Mouse (Mus musculus) erythroblast, embryonic 14.5 days (primary cell): Measurements from ENCODE around the gene Lamtor2. TPM values are rescaled to one million over a fixed set of nuclear protein-coding genes. Genes with fewer than 3 reads are reported as not detected.

Experiments used
- H3K27me3 ChIP-seq: 2 replicates; pipeline ENCODE4 v1.6.1; 2012; ENCODE audit warnings: inconsistent platforms; ENCODE audit not compliant: control insufficient read depth
- H3K36me3 ChIP-seq: 2 replicates; pipeline ENCODE4 v1.6.1; 2012; ENCODE audit warnings: mild to moderate bottlenecking, inconsistent platforms; ENCODE audit not compliant: control insufficient read depth
- H3K4me1 ChIP-seq: 2 replicates; pipeline ENCODE4 v1.6.1; 2012; ENCODE audit warnings: inconsistent platforms; ENCODE audit not compliant: control insufficient read depth
- H3K4me3 ChIP-seq: replicated peaks from 2 replicates; pipeline ENCODE3; 2012; ENCODE audit warnings: moderate library complexity, mild to moderate bottlenecking, inconsistent platforms
- H3K9me3 ChIP-seq: 2 replicates; pipeline ENCODE4 v1.6.1; 2012; ENCODE audit warnings: low read length, inconsistent platforms, mixed read lengths; ENCODE audit not compliant: control insufficient read depth
- GATA1 ChIP-seq: IDR thresholded peaks from 2 replicates; pipeline ENCODE4 v1.6.1; 2012; ENCODE audit warnings: low read length, inconsistent platforms, mixed read lengths
- TAL1 ChIP-seq: IDR thresholded peaks from 3 replicates; pipeline ENCODE4 v1.6.1; 2012; ENCODE audit warnings: low read length, inconsistent platforms, mixed read lengths
- polyA plus RNA-seq: library from polyadenylated mRNA; stranded (reverse); fragments of >175 nt; gene quantifications from 2 replicates; pipeline ENCODE4 v1.2.3, GENCODE M21; 2012

Gene Lamtor2
- polyA plus RNA-seq, 1 experiment = 7.4 TPM

DNA sequence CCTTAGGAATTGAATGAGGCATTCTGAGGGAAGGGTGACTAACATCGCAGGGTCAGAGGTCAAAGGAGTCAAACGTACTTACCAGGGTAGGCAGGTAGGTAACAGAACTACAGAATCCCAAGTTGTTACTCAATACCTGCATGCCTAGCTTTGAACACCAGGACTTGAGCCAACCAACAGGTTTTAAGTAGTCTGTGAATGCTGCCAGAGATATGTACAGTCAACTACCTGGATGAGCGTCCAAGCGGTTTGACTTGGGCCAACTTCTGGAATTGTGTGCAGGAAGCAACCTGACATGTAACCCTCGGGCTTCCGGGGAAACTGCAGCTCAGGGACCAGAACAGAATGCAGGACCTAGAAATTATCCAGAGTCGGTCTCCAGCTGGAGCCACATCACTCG is 29.8 kb downstream of the Lamtor2 start:
- Histone ChIP-seq H3K9me3 (no peaks in the 10 kb centered on the region), H3K27me3 (peaks cover 2% of the 10 kb centered on the region), H3K4me1 (peaks cover 13% of the 10 kb centered on the region), H3K36me3 (no peaks in the 10 kb centered on the region), H3K4me3 (no peak overlapping the region)
- TF ChIP-seq GATA1 (no peak), TAL1 (no peak)

DNA sequence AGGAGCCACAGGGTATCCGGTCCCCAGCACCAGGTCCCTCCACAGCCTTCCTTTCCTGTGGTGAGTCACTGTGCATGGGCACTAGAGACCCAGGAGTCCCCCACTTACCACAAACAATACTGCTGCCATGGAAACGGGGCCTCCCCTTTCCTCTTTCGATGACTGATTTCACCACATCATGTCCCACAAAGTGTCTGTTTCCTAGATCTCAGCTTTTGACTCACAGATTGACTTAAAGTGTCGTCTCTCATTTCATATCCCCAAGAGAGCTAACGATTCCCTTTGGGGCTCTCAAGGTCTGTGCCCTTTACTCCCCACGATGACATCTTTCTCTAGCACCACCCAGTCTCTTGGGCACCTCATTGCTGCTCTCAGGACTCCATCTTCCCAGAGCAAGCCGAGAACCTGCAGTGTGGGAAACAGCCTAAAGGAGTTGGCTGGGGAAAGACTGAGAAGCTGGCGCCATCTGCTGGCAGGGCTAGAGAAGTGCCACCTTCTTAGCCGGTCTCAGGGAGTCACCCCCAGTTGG is 31.0 kb downstream of the Lamtor2 start:
- H3K27me3 ChIP-seq = peaks cover 4% of the 10 kb centered on the region
- peaks cover 6% of the 10 kb centered on the region for H3K4me1 ChIP-seq
- H3K9me3 ChIP-seq = no peaks in the 10 kb centered on the region
- TF ChIP-seq GATA1 = no peak
- TF ChIP-seq TAL1 = no peak
- no peaks in the 10 kb centered on the region for H3K36me3 ChIP-seq
- H3K4me3 ChIP-seq = no peak overlapping the region

DNA sequence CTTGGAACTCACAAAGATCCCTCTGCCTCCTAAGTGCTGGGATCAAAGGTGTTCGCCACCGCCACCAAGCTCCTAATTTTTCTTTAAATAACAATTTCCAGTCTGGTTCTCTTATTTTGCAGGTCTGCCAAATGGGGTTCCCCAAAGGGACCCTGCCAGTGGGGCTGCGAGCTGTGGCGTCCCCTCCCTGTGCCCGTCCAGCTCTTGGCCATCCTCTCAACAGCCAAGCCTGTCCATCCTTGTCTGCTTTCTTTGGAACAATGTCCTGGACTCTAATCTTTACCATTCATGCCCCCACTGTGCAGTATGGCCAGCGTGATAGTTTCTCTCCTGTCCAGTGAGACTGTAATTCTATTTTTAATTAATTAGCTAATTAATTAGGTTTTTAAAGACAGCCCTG is 31.7 kb downstream of the Lamtor2 start:
- Histone ChIP-seq H3K4me3 (no peak overlapping the region), H3K27me3 (peaks cover 4% of the 10 kb centered on the region), H3K36me3 (no peaks in the 10 kb centered on the region), H3K9me3 (no peaks in the 10 kb centered on the region), H3K4me1 (peaks cover 5% of the 10 kb centered on the region)
- TF ChIP-seq TAL1 (no peak), GATA1 (no peak)

- Histone ChIP-seq H3K36me3 (no peaks in the 10 kb centered on the region), H3K4me1 (peaks cover 2% of the 10 kb centered on the region; the same call in 1 of the 2 replicates), H3K27me3 (peaks cover 4% of the 10 kb centered on the region), H3K9me3 (no peaks in the 10 kb centered on the region), H3K4me3 (no peak overlapping the region)
- TF ChIP-seq TAL1 (no peak), GATA1 (no peak)
Measured at GRCm38 (mm10) chr3:88520078-88520477, 32.8 kb downstream of the Lamtor2 start.

- Histone ChIP-seq H3K9me3 (no peaks in the 10 kb centered on the region), H3K4me3 (no peak overlapping the region), H3K36me3 (no peaks in the 10 kb centered on the region), H3K4me1 (peaks cover 10% of the 10 kb centered on the region), H3K27me3 (peaks cover 11% of the 10 kb centered on the region)
- TF ChIP-seq TAL1 (no peak), GATA1 (no peak)
Measured at GRCm38 (mm10) chr3:88518411-88518810, 34.5 kb downstream of the Lamtor2 start.

DNA sequence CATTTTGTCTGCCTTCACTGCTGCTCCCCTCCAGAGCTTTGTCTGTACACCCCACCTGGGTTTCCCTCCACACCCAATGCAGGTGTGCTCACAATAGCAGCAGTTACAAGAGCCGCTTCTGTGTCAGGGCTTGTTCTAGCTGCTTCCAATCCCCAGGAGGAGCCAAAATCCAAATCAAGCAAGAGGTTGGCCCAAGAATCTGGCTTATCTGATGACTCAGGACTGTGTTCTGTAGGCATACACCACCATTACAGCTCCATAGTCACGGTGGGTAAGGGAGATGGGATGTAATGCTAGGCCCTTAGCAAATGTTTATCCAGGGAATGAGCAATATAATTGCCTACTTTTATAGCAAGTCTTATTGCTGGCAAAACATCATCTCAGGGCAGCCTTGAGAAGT is 36.5 kb downstream of the Lamtor2 start:
- TF ChIP-seq TAL1 (no peak), GATA1 (no peak)
- no peaks in the 10 kb centered on the region for H3K36me3 ChIP-seq
- peaks cover 13% of the 10 kb centered on the region for H3K4me1 ChIP-seq
- H3K27me3 ChIP-seq = peaks cover 27% of the 10 kb centered on the region
- no peak overlapping the region for H3K4me3 ChIP-seq
- no peaks in the 10 kb centered on the region for H3K9me3 ChIP-seq

GRCm38 (mm10) chr3:88515095-88515386 is 37.8 kb downstream of the Lamtor2 start:
- peaks cover 22% of the 10 kb centered on the region for H3K4me1 ChIP-seq
- peaks cover 28% of the 10 kb centered on the region for H3K27me3 ChIP-seq
- no peak overlapping the region for H3K4me3 ChIP-seq
- TF ChIP-seq GATA1 (no peak), TAL1 (no peak)
- no peaks in the 10 kb centered on the region for H3K9me3 ChIP-seq
- no peaks in the 10 kb centered on the region for H3K36me3 ChIP-seq

GRCm38 (mm10) chr3:88514231-88515094 is 38.4 kb downstream of the Lamtor2 start:
- Histone ChIP-seq H3K9me3 (no peaks in the 10 kb centered on the region), H3K4me3 (no peak overlapping the region), H3K4me1 (peaks cover 28% of the 10 kb centered on the region), H3K36me3 (no peaks in the 10 kb centered on the region), H3K27me3 (peaks cover 28% of the 10 kb centered on the region)
- TF ChIP-seq TAL1 (no peak), GATA1 (no peak)

DNA sequence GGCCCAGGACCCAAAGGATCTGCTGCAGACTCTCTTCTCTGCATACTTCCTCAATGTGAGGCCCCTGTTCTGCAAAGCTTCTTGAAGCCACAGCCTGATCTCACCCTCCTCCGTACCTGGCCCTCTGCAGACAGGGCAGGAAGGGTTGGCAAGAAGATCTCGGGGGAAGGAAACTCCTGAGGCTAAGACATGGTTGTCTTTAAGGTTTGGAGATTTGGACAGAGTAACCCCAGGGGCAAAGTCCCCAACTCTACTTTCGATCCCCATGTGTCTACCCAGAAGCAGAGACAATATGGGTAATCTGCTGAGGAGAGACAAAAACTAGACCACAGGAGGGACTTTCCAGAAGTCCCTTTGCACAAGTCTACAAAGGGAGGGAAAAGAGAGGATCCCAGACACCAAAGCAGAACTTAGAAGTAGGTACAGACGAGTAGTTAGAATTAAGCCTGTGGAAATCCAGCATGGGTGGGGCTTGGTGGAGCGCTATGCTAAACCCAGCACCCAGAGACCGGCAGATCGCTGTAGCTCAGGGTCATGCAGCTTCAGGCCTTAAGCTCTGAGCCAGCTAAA is 39.2 kb downstream of the Lamtor2 start:
- H3K36me3 ChIP-seq = no peaks in the 10 kb centered on the region
- peaks cover 28% of the 10 kb centered on the region for H3K27me3 ChIP-seq
- H3K4me1 ChIP-seq = peaks cover 34% of the 10 kb centered on the region
- H3K9me3 ChIP-seq = no peaks in the 10 kb centered on the region
- TF ChIP-seq GATA1 (no peak), TAL1 (no peak)
- no peak overlapping the region for H3K4me3 ChIP-seq
